Mouse (Mus musculus): ENCODE measurements around the gene Atf7ip2.

DNA sequence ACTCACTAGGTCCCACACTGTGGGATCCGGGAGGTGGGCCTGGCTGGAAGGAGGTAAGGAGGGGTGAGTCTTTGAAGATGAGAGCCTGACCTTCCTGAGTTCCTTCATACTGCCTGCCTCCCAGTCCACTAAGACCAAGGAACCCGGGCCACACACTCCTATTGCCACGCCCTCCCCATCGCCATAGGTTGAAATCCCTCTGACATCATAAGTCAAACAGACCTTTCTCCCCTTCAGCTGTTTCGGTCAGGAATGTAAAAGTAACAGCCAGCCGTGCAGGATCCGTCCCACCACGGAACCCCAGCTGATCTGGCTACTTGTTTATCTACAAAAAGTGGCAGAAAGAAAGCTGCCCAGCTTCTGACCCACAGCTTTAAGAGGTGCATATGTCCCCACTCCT is 107.1 kb downstream of the Atf7ip2 start:
- no peak for TF ChIP-seq CTCF (IDR thresholded peaks at IDR 0.05; ENCODE audit: low read depth)
- TF ChIP-seq EP300 (optimal IDR thresholded peaks at IDR 0.05), result no peak
